In genomic region chr19:21805305-21805704, GRCm38 (mm10) we compare ENCODE assay signal across 10 mouse cellular contexts. TPM values are rescaled to one million over a fixed set of nuclear protein-coding genes. Genes with fewer than 3 reads are reported as not detected.
DNase-seq lines count a peak whose midpoint lies in the region; ATAC-seq and TF ChIP-seq lines count a peak whose summit lies in the region.
"Had no signal": no experiment of that assay in that cellular context is flagged by ENCODE, and none has a peak within 500 bp of the region (broad histone marks: within the 10 kb centered on the region; RNA-seq: fewer than 3 reads in every experiment).

No protein-coding gene starts in this region.

- no peak overlapping the region for H3K4me2 ChIP-seq in stomach, postnatal 0 days (replicated peaks; ENCODE audit: low read depth)

- no peak overlapping the region for H3K9ac ChIP-seq in stomach, postnatal 0 days (ENCODE audit: low read length)

- TF ChIP-seq CTCF in stomach, postnatal 0 days (IDR thresholded peaks at IDR 0.05; ENCODE audit: low read depth), result no peak

- no peak for TF ChIP-seq EP300 in stomach, postnatal 0 days (optimal IDR thresholded peaks at IDR 0.05)

- WGBS in heart, embryonic 10.5 days, result 89% methylated on average over 3 of the region's 3 CpGs
- WGBS in stomach, postnatal 0 days, result 35% methylated on average over 3 of the region's 3 CpGs

- no peaks in the 10 kb centered on the region for H3K27me3 ChIP-seq in heart, embryonic 10.5 days (ENCODE audit: insufficient read depth, poor library complexity, severe bottlenecking)
- no peaks in the 10 kb centered on the region for H3K27me3 ChIP-seq in stomach, postnatal 0 days (ENCODE audit: control insufficient read depth, insufficient read depth, low read length)

- intact Hi-C loops in heart, postnatal 10 days (cut with DNase I), result no loop called here
- intact Hi-C loops in gastrocnemius, postnatal 14 days (cut with DNase I; ENCODE audit: low total_unique reads), result no loop called here

- peaks cover 94% of the 10 kb centered on the region for H3K36me3 ChIP-seq in heart, embryonic 10.5 days
- H3K36me3 ChIP-seq in stomach, postnatal 0 days (ENCODE audit: control insufficient read depth, insufficient read depth, low read length), result peaks cover 13% of the 10 kb centered on the region

- no peak overlapping the region for H3K4me3 ChIP-seq in heart, embryonic 10.5 days
- no peak overlapping the region for H3K4me3 ChIP-seq in stomach, postnatal 0 days (ENCODE audit: low read depth, low read length)

- no peaks in the 10 kb centered on the region for H3K9me3 ChIP-seq in heart, embryonic 10.5 days
- no peaks in the 10 kb centered on the region for H3K9me3 ChIP-seq in stomach, postnatal 0 days (ENCODE audit: control insufficient read depth, low read length)

- no peaks in the 10 kb centered on the region for H3K4me1 ChIP-seq in heart, embryonic 10.5 days
- H3K4me1 ChIP-seq in stomach, postnatal 0 days (replicated peaks; ENCODE audit: control insufficient read depth, insufficient read depth), result peaks cover 3% of the 10 kb centered on the region; the same call in 1 of the 2 replicates

- no peak overlapping the region for H3K27ac ChIP-seq in heart, embryonic 10.5 days
- H3K27ac ChIP-seq in stomach, postnatal 0 days (replicated peaks), result no peak overlapping the region
- H3K27ac ChIP-seq: macrophage had no signal

- peak; percentile 92 for ATAC-seq in stomach, postnatal 0 days (ENCODE audit: low FRiP score, low TSS enrichment)

- DNase-seq in heart, postnatal 10 days, result peak; percentile 36 to 37
- no peak for DNase-seq in heart, embryonic 10.5 days (ENCODE audit: low spot score)
- peak; percentile 69 to 72 for DNase-seq in right cerebral cortex, adult 2 months (ENCODE audit: low spot score in 2 of 2)
- no peak for DNase-seq in right cerebral cortex, postnatal 14 days
- DNase-seq in gonadal fat pad, adult 2 months (ENCODE audit: low read depth), result peak; percentile 46
- peak; percentile 69 for DNase-seq in stomach, postnatal 0 days (ENCODE audit: low spot score)
- DNase-seq in B cell, adult 2 months, result no peak
- no peak for DNase-seq in gastrocnemius, postnatal 14 days
- DNase-seq: thymus, adult 2 months had no signal

RNA-seq across cellular contexts. Expression of gene Cemip2, which starts 27.2 kb away (rescaled TPM):
- 10 to 100 TPM; 30.1 to 31.4 TPM for total RNA-seq in heart, postnatal 10 days (2021)
- polyA plus RNA-seq in heart, embryonic 10.5 days (2016; fragmentation: Nextera tagmentation; extraction: Ambion mirVana), result 63.1 and 110 TPM in 2 replicates
- polyA plus RNA-seq in gonadal fat pad, adult 2 months (2012; rRNA removed), result 4.8 and 6.2 TPM in 2 replicates
- polyA plus RNA-seq in stomach, postnatal 0 days (2015; fragmentation: Nextera tagmentation; extraction: Ambion mirVana), result 5.5 and 5.8 TPM in 2 replicates
- 1 to 10 TPM; 6.4 to 7.7 TPM for total RNA-seq in gastrocnemius, postnatal 14 days (2021)

Comparison
In these comparisons a context has a peak if more than half of its experiments do, and no peak if none do; other contexts are left out.
1. DNase-seq: peak in heart, postnatal 10 days (2 of 2), right cerebral cortex, adult 2 months (2 of 2), gonadal fat pad, adult 2 months (single experiment) and stomach, postnatal 0 days (single experiment); none in heart, embryonic 10.5 days (single experiment), right cerebral cortex, postnatal 14 days (single experiment), B cell, adult 2 months (0 of 2) and gastrocnemius, postnatal 14 days (single experiment).